Mouse (Mus musculus): Measurements from ENCODE around the gene Rfx2. TPM values are rescaled to one million over a fixed set of nuclear protein-coding genes. Genes with fewer than 3 reads are reported as not detected.
A peak's percentile ranks its signal among the peaks of the same experiment; 100 is the strongest.

Gene Rfx2
- polyA plus RNA-seq, 1 experiment: 13.6 TPM

DNA sequence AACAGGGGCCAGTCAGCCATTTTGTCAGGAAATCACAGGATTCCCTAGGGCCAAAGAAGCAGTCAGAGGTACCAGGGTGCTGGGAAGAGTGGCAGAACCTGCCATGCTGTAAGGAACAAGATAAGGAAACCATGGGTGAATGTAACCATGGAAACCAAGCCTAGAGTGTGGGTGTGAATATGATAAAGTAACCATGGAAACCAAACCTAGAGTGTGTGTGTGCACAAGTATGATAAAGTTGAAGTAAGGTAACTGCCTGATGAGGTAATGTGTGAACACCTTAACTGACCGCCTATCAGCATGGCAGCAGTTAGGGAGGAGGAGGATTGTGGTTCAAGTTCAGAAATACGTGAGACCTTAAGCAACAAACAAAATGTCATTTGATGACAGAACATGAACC lies 4.1 kb downstream of the Rfx2 start:
- no peaks in the 10 kb centered on the region; the same call in 1 of the 2 replicates for H3K4me1 ChIP-seq (ENCODE audit: control insufficient read depth, insufficient read depth, insufficient read length)
- TF ChIP-seq CTCF (IDR thresholded peaks at IDR 0.05; ENCODE audit: extremely low read depth, insufficient read depth, insufficient read length, insufficient replicate concordance) (no peak), POLR2A (IDR thresholded peaks at IDR 0.05; ENCODE audit: low read depth, low read length) (no peak)
- H3K27ac ChIP-seq (ENCODE audit: insufficient read depth, low read length): no peak overlapping the region
- H3K4me3 ChIP-seq (ENCODE audit: extremely low read depth, insufficient read depth, insufficient read length): no peak overlapping the region
- 76% methylated on average over 2 of the region's 2 CpGs for WGBS
- H3K27me3 ChIP-seq (ENCODE audit: control insufficient read depth, insufficient read depth, low read length): peaks cover 8% of the 10 kb centered on the region
- no peak for DNase-seq (ENCODE audit: low read depth in 1 of 2, low spot score in 2 of 2)
- no peaks in the 10 kb centered on the region for H3K36me3 ChIP-seq (ENCODE audit: control insufficient read depth, insufficient read depth, low read length)

DNA sequence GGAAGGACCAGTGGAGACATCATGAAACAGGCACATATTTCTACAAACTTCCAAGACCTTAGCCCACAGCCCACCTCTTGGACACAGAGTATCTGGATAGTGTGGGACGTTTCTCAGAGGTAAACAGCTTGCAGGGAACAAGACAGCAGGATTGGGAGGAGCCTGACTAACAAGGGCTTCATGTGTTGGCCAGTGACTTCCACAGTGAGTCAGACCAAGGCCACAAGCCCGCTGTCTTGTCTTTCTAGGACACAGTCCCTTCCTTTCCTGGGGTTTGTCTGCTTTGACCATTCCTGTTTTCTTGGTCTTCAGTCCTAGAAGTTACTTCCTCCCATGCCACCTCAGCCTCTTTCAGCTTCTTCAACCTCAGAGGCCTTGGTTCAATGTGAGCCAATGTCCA lies 7.5 kb downstream of the Rfx2 start:
- H3K27ac ChIP-seq (ENCODE audit: insufficient read depth, low read length): no peak overlapping the region
- no peaks in the 10 kb centered on the region for H3K36me3 ChIP-seq (ENCODE audit: control insufficient read depth, insufficient read depth, low read length)
- peaks cover 10% of the 10 kb centered on the region; the same call in 1 of the 2 replicates for H3K4me1 ChIP-seq (ENCODE audit: control insufficient read depth, insufficient read depth, insufficient read length)
- TF ChIP-seq CTCF (IDR thresholded peaks at IDR 0.05; ENCODE audit: extremely low read depth, insufficient read depth, insufficient read length, insufficient replicate concordance) (no peak), POLR2A (IDR thresholded peaks at IDR 0.05; ENCODE audit: low read depth, low read length) (no peak)
- 88% methylated on average over 2 of the region's 2 CpGs for WGBS
- no peak for DNase-seq (ENCODE audit: low read depth in 1 of 2, low spot score in 2 of 2)
- H3K27me3 ChIP-seq (ENCODE audit: control insufficient read depth, insufficient read depth, low read length): no peaks in the 10 kb centered on the region
- H3K4me3 ChIP-seq (ENCODE audit: extremely low read depth, insufficient read depth, insufficient read length): no peak overlapping the region

DNA sequence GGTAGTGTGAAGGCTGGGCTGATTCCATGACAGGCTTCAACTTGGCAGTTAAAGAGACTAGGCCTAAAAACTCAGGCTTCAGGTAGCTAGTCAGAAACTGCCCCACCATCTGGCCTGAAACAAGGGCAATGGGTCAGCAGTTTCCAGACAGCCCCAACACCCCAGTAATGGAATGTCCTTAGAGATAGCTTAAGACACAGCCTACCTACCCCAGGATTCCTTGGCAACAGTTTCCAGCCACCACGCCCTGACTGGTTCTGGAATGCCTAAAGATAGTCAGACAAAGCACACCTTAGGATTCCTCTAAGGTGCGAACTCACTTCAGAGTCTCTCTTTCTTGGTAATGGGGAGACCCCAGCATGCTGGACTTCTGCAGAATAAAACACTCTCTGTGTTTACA lies 8.4 kb downstream of the Rfx2 start:
- no peak overlapping the region for H3K27ac ChIP-seq (ENCODE audit: insufficient read depth, low read length)
- 95% methylated on average over 2 of the region's 2 CpGs for WGBS
- H3K4me3 ChIP-seq (ENCODE audit: extremely low read depth, insufficient read depth, insufficient read length): no peak overlapping the region
- H3K4me1 ChIP-seq (ENCODE audit: control insufficient read depth, insufficient read depth, insufficient read length): peaks cover 10% of the 10 kb centered on the region; the same call in 1 of the 2 replicates
- DNase-seq (ENCODE audit: low read depth in 1 of 2, low spot score in 2 of 2): no peak
- H3K27me3 ChIP-seq (ENCODE audit: control insufficient read depth, insufficient read depth, low read length): no peaks in the 10 kb centered on the region
- TF ChIP-seq CTCF (IDR thresholded peaks at IDR 0.05; ENCODE audit: extremely low read depth, insufficient read depth, insufficient read length, insufficient replicate concordance) (no peak), POLR2A (IDR thresholded peaks at IDR 0.05; ENCODE audit: low read depth, low read length) (no peak)
- no peaks in the 10 kb centered on the region for H3K36me3 ChIP-seq (ENCODE audit: control insufficient read depth, insufficient read depth, low read length)

DNA sequence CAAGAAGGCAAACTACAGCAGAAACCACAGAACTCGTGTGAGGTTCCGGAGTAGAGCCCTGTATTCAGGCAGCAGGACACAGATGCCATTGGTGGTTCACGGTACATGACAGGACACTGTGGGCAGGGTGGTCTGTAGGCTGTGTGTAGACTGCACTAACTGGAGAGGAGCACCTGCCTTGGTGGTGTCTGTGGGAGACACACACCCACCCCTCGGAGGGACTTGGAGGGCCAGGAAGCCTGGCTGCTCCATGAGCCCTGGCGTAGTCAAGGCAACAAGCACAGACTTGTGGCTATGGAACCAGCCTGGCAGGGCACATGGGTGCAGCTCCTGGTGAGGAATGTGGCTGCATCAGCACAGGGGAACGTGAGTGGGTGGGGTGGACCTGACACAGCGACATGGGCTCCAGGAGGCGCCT lies 11.1 kb downstream of the Rfx2 start:
- H3K4me1 ChIP-seq (ENCODE audit: control insufficient read depth, insufficient read depth, insufficient read length): peaks cover 10% of the 10 kb centered on the region; the same call in 1 of the 2 replicates
- DNase-seq (ENCODE audit: low read depth in 1 of 2, low spot score in 2 of 2): peak in 1 of 2 experiments; percentile 22
- WGBS: 20% methylated on average over 8 of the region's 8 CpGs
- H3K4me3 ChIP-seq (ENCODE audit: extremely low read depth, insufficient read depth, insufficient read length): peak overlapping the region; percentile 14; the same call in 1 of the 2 replicates
- H3K27me3 ChIP-seq (ENCODE audit: control insufficient read depth, insufficient read depth, low read length): no peaks in the 10 kb centered on the region
- H3K36me3 ChIP-seq (ENCODE audit: control insufficient read depth, insufficient read depth, low read length): no peaks in the 10 kb centered on the region
- H3K27ac ChIP-seq (ENCODE audit: insufficient read depth, low read length): peak overlapping the region; percentile 66
- TF ChIP-seq POLR2A (IDR thresholded peaks at IDR 0.05; ENCODE audit: low read depth, low read length) (no peak), CTCF (IDR thresholded peaks at IDR 0.05; ENCODE audit: extremely low read depth, insufficient read depth, insufficient read length, insufficient replicate concordance) (no peak)

DNA sequence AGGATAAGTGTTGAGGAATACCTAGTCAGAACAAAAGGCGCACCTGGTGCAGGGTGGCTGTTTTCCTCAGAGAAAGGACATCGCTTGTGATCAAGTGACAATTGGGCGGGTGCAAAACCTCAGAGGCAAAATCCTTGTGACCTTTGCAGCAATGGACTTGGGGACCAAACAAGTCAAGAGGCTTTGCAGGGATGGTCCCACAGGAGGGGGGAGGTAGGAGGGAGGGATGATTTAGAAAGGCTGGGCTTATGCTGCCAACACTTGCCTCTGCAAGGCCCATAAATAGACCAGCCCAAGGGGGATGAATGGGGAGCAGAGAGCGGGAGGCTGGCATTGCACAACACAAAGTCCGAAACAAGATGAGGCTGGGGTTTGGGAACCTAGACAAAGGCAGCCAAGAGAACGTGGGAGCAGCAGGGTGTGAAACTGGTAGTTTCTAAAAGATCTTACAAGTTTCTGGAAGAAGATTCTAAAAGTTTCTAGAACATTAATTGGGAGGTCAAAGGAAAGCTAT lies 11.7 kb downstream of the Rfx2 start:
- Histone ChIP-seq H3K4me1 (ENCODE audit: control insufficient read depth, insufficient read depth, insufficient read length) (peaks cover 10% of the 10 kb centered on the region; the same call in 1 of the 2 replicates), H3K27ac (ENCODE audit: insufficient read depth, low read length) (peak overlapping the region; percentile 63), H3K36me3 (ENCODE audit: control insufficient read depth, insufficient read depth, low read length) (no peaks in the 10 kb centered on the region), H3K4me3 (ENCODE audit: extremely low read depth, insufficient read depth, insufficient read length) (no peak overlapping the region), H3K27me3 (ENCODE audit: control insufficient read depth, insufficient read depth, low read length) (no peaks in the 10 kb centered on the region)
- DNase-seq (ENCODE audit: low read depth in 1 of 2, low spot score in 2 of 2): no peak
- TF ChIP-seq POLR2A (IDR thresholded peaks at IDR 0.05; ENCODE audit: low read depth, low read length) (no peak), CTCF (IDR thresholded peaks at IDR 0.05; ENCODE audit: extremely low read depth, insufficient read depth, insufficient read length, insufficient replicate concordance) (no peak)
- WGBS: 53% methylated on average over 6 of the region's 6 CpGs

DNA sequence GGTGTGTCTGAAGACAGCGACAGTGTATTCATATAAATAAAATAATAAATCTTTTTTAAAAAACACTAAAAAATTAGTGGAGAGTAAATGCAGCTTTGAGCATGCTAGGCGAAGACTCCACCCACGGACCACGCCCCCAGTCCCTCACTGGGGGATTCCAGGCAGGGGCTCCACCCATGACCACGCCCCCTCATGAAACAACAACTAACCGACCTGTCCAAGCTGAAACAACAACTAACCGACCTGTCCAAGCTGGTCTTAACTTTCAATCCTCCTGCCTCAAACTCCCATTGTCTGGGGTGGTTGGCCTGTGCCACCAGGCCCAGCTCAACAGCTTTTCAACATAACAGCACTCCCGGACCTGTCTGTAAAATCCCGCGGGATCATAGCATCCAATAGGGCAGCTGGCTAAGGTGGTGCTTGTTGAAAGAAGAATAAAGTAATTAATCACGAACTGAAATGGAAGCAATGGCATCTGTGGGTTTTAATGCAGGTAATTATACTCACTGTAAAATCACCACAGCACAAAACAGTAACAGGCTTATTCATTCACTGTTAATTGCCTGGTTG lies 12.7 kb downstream of the Rfx2 start:
- Histone ChIP-seq H3K36me3 (ENCODE audit: control insufficient read depth, insufficient read depth, low read length) (no peaks in the 10 kb centered on the region), H3K4me3 (ENCODE audit: extremely low read depth, insufficient read depth, insufficient read length) (no peak overlapping the region), H3K27me3 (ENCODE audit: control insufficient read depth, insufficient read depth, low read length) (no peaks in the 10 kb centered on the region), H3K27ac (ENCODE audit: insufficient read depth, low read length) (no peak overlapping the region), H3K4me1 (ENCODE audit: control insufficient read depth, insufficient read depth, insufficient read length) (peaks cover 10% of the 10 kb centered on the region; the same call in 1 of the 2 replicates)
- TF ChIP-seq CTCF (IDR thresholded peaks at IDR 0.05; ENCODE audit: extremely low read depth, insufficient read depth, insufficient read length, insufficient replicate concordance): no peak
- TF ChIP-seq POLR2A (IDR thresholded peaks at IDR 0.05; ENCODE audit: low read depth, low read length): no peak
- 63% methylated on average over 11 of the region's 11 CpGs for WGBS
- no peak for DNase-seq (ENCODE audit: low read depth in 1 of 2, low spot score in 2 of 2)

DNA sequence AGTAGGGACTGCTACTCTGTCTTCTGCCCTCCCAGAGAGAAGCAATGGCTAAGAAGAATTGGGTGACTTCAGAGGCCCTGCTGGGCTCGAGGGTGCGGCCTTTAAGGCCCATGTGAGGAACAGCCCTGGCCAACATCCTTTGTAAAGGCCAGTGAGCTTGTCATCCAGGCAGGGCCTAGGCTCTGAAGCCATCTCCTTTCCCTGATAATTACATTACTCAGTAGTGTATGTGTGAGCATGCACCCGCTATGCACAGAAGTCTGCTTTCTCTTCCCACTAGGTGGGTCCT lies 15.8 kb downstream of the Rfx2 start:
- Histone ChIP-seq H3K27me3 (ENCODE audit: control insufficient read depth, insufficient read depth, low read length) (no peaks in the 10 kb centered on the region), H3K4me1 (ENCODE audit: control insufficient read depth, insufficient read depth, insufficient read length) (peaks cover 8% of the 10 kb centered on the region; the same call in 1 of the 2 replicates), H3K4me3 (ENCODE audit: extremely low read depth, insufficient read depth, insufficient read length) (no peak overlapping the region), H3K27ac (ENCODE audit: insufficient read depth, low read length) (no peak overlapping the region), H3K36me3 (ENCODE audit: control insufficient read depth, insufficient read depth, low read length) (no peaks in the 10 kb centered on the region)
- DNase-seq (ENCODE audit: low read depth in 1 of 2, low spot score in 2 of 2): no peak
- WGBS: 89% methylated on average over 3 of the region's 3 CpGs
- TF ChIP-seq POLR2A (IDR thresholded peaks at IDR 0.05; ENCODE audit: low read depth, low read length): no peak
- TF ChIP-seq CTCF (IDR thresholded peaks at IDR 0.05; ENCODE audit: extremely low read depth, insufficient read depth, insufficient read length, insufficient replicate concordance): no peak
